ENCODE assay signal across 10 mouse cellular contexts in genomic region chr7:101538141-101538933, GRCm38 (mm10). TPM values are rescaled to one million over a fixed set of nuclear protein-coding genes. Genes with fewer than 3 reads are reported as not detected.
A peak's percentile ranks its signal among the peaks of the same experiment; 100 is the strongest.
DNase-seq lines count a peak whose midpoint lies in the region; ATAC-seq and TF ChIP-seq lines count a peak whose summit lies in the region.
"Had no signal": no experiment of that assay in that cellular context is flagged by ENCODE, and none has a peak within 500 bp of the region (broad histone marks: within the 10 kb centered on the region; RNA-seq: fewer than 3 reads in every experiment).

No protein-coding gene starts in this region.

- no peaks in the 10 kb centered on the region for H3K36me3 ChIP-seq in kidney, adult 2 months (ENCODE audit: control insufficient read depth, insufficient read depth, low read length)
- H3K36me3 ChIP-seq in CH12.LX (replicated peaks in 1 of 2; ENCODE audit: control insufficient read depth in 1 of 2, insufficient read depth in 1 of 2, low read length in 1 of 2) = no peaks in the 10 kb centered on the region
- no peaks in the 10 kb centered on the region for H3K36me3 ChIP-seq in limb, embryonic 14.5 days (ENCODE audit: control insufficient read depth, insufficient read depth, low read length)
- no peaks in the 10 kb centered on the region for H3K36me3 ChIP-seq in midbrain, embryonic 16.5 days (ENCODE audit: control insufficient read depth, insufficient read depth, low read length)
- H3K36me3 ChIP-seq: embryonic facial prominence, embryonic 12.5 days; limb, embryonic 12.5 days had no signal

- no peak for TF ChIP-seq POLR2A in kidney, adult 2 months (IDR thresholded peaks at IDR 0.05; ENCODE audit: low read depth, low read length)
- TF ChIP-seq POLR2A in CH12.LX (IDR thresholded peaks at IDR 0.05; ENCODE audit: low read depth, low read length) = no peak
- no peak for TF ChIP-seq POLR2A in limb, embryonic 14.5 days (IDR thresholded peaks at IDR 0.05; ENCODE audit: borderline replicate concordance, extremely low read depth, insufficient read depth, insufficient read length)

- no peak overlapping the region for H3K27ac ChIP-seq in kidney, adult 2 months (ENCODE audit: insufficient read depth, low read depth, low read length)
- H3K27ac ChIP-seq in CH12.LX (ENCODE audit: insufficient read depth, low read depth) = no peak overlapping the region
- H3K27ac ChIP-seq in limb, embryonic 14.5 days (replicated peaks; ENCODE audit: low read depth, low read length) = no peak overlapping the region
- H3K27ac ChIP-seq in midbrain, embryonic 16.5 days (ENCODE audit: low read length) = no peak overlapping the region
- H3K27ac ChIP-seq: embryonic facial prominence, embryonic 12.5 days; limb, embryonic 12.5 days had no signal

- H3K79me2 ChIP-seq in CH12.LX (replicated peaks; ENCODE audit: control insufficient read depth, extremely low read depth, insufficient read depth, poor library complexity, severe bottlenecking) = no peaks in the 10 kb centered on the region

- TF ChIP-seq CTCF in kidney, adult 2 months (conservative IDR thresholded peaks at IDR 0.05; ENCODE audit: insufficient read depth, insufficient read length, low read depth, low read length) = peak; percentile 26; the same call in 1 of the 2 replicates
- peak; percentile 74 to 86 for TF ChIP-seq CTCF in CH12.LX (conservative IDR thresholded peaks at IDR 0.05 in 1 of 2, IDR thresholded peaks at IDR 0.05 in 1 of 2; ENCODE audit: low read depth in 2 of 2, low read length in 2 of 2)

- H3K4me3 ChIP-seq in kidney, adult 2 months (ENCODE audit: insufficient read depth, low read depth, low read length) = no peak overlapping the region
- H3K4me3 ChIP-seq in CH12.LX (replicated peaks in 1 of 3; ENCODE audit: low read depth in 2 of 3, low read length in 2 of 3, poor library complexity in 1 of 3) = peak overlapping the region in 2 of 3 experiments; percentile 15 to 20
- no peak overlapping the region for H3K4me3 ChIP-seq in limb, embryonic 14.5 days (replicated peaks; ENCODE audit: low read length)
- no peak overlapping the region for H3K4me3 ChIP-seq in midbrain, embryonic 16.5 days (ENCODE audit: low read depth, low read length)
- H3K4me3 ChIP-seq: embryonic facial prominence, embryonic 12.5 days; limb, embryonic 12.5 days had no signal

- no peaks in the 10 kb centered on the region for H3K27me3 ChIP-seq in kidney, adult 2 months (replicated peaks; ENCODE audit: control insufficient read depth, insufficient read depth, low read length)
- peaks cover 58% of the 10 kb centered on the region for H3K27me3 ChIP-seq in CH12.LX (replicated peaks)
- no peaks in the 10 kb centered on the region for H3K27me3 ChIP-seq in limb, embryonic 14.5 days (ENCODE audit: control insufficient read depth, insufficient read depth, low read length)
- H3K27me3 ChIP-seq in midbrain, embryonic 16.5 days (ENCODE audit: control insufficient read depth, insufficient read depth, low read depth, low read length) = no peaks in the 10 kb centered on the region
- H3K27me3 ChIP-seq: embryonic facial prominence, embryonic 12.5 days had no signal

- no peaks in the 10 kb centered on the region for H3K4me1 ChIP-seq in kidney, adult 2 months (ENCODE audit: control insufficient read depth, insufficient read depth, low read length)
- H3K4me1 ChIP-seq in CH12.LX (ENCODE audit: control insufficient read depth in 1 of 2, insufficient read depth in 2 of 2) = peaks cover 0 to 10% of the 10 kb centered on the region in 2 experiments; a peak in 2 of 4 replicates
- H3K4me1 ChIP-seq in limb, embryonic 14.5 days (ENCODE audit: control insufficient read depth, insufficient read depth, low read length) = no peaks in the 10 kb centered on the region
- H3K4me1 ChIP-seq in midbrain, embryonic 16.5 days (ENCODE audit: control insufficient read depth, insufficient read depth, low read length) = peaks cover 7% of the 10 kb centered on the region; the same call in 1 of the 2 replicates
- H3K4me1 ChIP-seq: embryonic facial prominence, embryonic 12.5 days had no signal

- peak; percentile 28 for DNase-seq in kidney, adult 2 months
- no peak for DNase-seq in kidney, adult 11 months
- peak; percentile 52 for DNase-seq in CH12.LX (ENCODE audit: extremely low read depth)
- DNase-seq in adrenal gland, postnatal 10 days = peak; percentile 64
- DNase-seq in frontal cortex, postnatal 36 days (ENCODE audit: low spot score in 2 of 2) = peak; percentile 48 to 74
- no peak for DNase-seq in limb, embryonic 14.5 days (ENCODE audit: low spot score)
- DNase-seq in right cerebral cortex, postnatal 10 days (ENCODE audit: low spot score in 2 of 2) = peak; percentile 79 to 81

- in situ Hi-C loops in CH12.LX (cut with MboI; ENCODE audit: low pct_ligation_motif_present, low pct_unique_long_range_greater_than_20kb, low sequenced_read_pairs) = no loop called here

- TF ChIP-seq RAD21 in CH12.LX (IDR thresholded peaks at IDR 0.05; ENCODE audit: low read depth, low read length) = peak; percentile 43

- H3K9ac ChIP-seq in CH12.LX (ENCODE audit: insufficient read depth, low read depth) = peak overlapping the region; percentile 7; the same call in 1 of the 2 replicates
- no peak overlapping the region for H3K9ac ChIP-seq in limb, embryonic 14.5 days (ENCODE audit: low read depth, low read length, severe bottlenecking)
- no peak overlapping the region for H3K9ac ChIP-seq in midbrain, embryonic 16.5 days (ENCODE audit: low read depth, low read length)
- H3K9ac ChIP-seq: embryonic facial prominence, embryonic 12.5 days; limb, embryonic 12.5 days had no signal

- peak overlapping the region; percentile 96 for H3K4me2 ChIP-seq in CH12.LX (ENCODE audit: insufficient read depth, low read depth, poor library complexity, severe bottlenecking)
- no peak overlapping the region for H3K4me2 ChIP-seq in limb, embryonic 14.5 days (replicated peaks; ENCODE audit: low read depth, low read length, severe bottlenecking)
- no peak overlapping the region for H3K4me2 ChIP-seq in midbrain, embryonic 16.5 days (ENCODE audit: low read length)
- H3K4me2 ChIP-seq: embryonic facial prominence, embryonic 12.5 days; limb, embryonic 12.5 days had no signal

- dilution Hi-C loops in CH12.LX (cut with MboI; ENCODE audit: extremely low pct_ligation_motif_present, extremely low pct_unique_long_range_greater_than_20kb, low sequenced_read_pairs) = no loop called here

- no peak for TF ChIP-seq EP300 in CH12.LX (IDR thresholded peaks at IDR 0.05; ENCODE audit: low read length)

- 23% methylated on average over 14 of the region's 14 CpGs for WGBS in kidney, adult 2 months
- 57% methylated on average over 14 of the region's 14 CpGs for WGBS in limb, embryonic 14.5 days
- 62% methylated on average over 14 of the region's 14 CpGs for WGBS in midbrain, embryonic 16.5 days

- 0 out of 2 replicates have a peak, but pooled peaks have one; percentile 50 for ATAC-seq in limb, embryonic 14.5 days (ENCODE audit: low FRiP score, low read depth)
- ATAC-seq in midbrain, embryonic 16.5 days = no peak

- H3K9me3 ChIP-seq in CH12.LX (replicated peaks; ENCODE audit: low read length) = no peaks in the 10 kb centered on the region
- no peaks in the 10 kb centered on the region for H3K9me3 ChIP-seq in limb, embryonic 14.5 days (ENCODE audit: control insufficient read depth, low read length)
- no peaks in the 10 kb centered on the region for H3K9me3 ChIP-seq in midbrain, embryonic 16.5 days (replicated peaks; ENCODE audit: control insufficient read depth, low read length, poor library complexity, severe bottlenecking)
- H3K9me3 ChIP-seq: embryonic facial prominence, embryonic 12.5 days; limb, embryonic 12.5 days had no signal

TF ChIP-seq in CH12.LX, 34 proteins besides CTCF, POLR2A, EP300 and RAD21:
- TF ChIP-seq SMC3 (IDR thresholded peaks at IDR 0.05; ENCODE audit: low read depth, low read length) (peak; percentile 11; the same call in 1 of the 2 replicates), MYC (IDR thresholded peaks at IDR 0.05; ENCODE audit: low read depth, low read length) (no peak), E2F4 (IDR thresholded peaks at IDR 0.05; ENCODE audit: insufficient replicate concordance, low read depth, low read length) (no peak), ZNF384 (IDR thresholded peaks at IDR 0.05; ENCODE audit: low read depth, low read length) (peak; percentile 43; the same call in 1 of the 2 replicates), UBTF (IDR thresholded peaks at IDR 0.05; ENCODE audit: low read depth, low read length) (no peak), JUN (IDR thresholded peaks at IDR 0.05; ENCODE audit: insufficient read depth, low read depth, low read length) (no peak), CHD2 (IDR thresholded peaks at IDR 0.05; ENCODE audit: low read length) (no peak), ELF1 (IDR thresholded peaks at IDR 0.05; ENCODE audit: low read depth, low read length) (no peak), ZKSCAN1 (IDR thresholded peaks at IDR 0.05; ENCODE audit: borderline replicate concordance, low read depth, low read length) (no peak), MAZ (IDR thresholded peaks at IDR 0.05; ENCODE audit: low read depth, low read length) (no peak), MAFK (IDR thresholded peaks at IDR 0.05; ENCODE audit: insufficient replicate concordance, low read length) (no peak), ZC3H11A (IDR thresholded peaks at IDR 0.05; ENCODE audit: low read depth, low read length) (no peak), IRF4 (IDR thresholded peaks at IDR 0.05; ENCODE audit: low read depth, low read length) (no peak), JUND (conservative IDR thresholded peaks at IDR 0.05; ENCODE audit: low read depth, low read length) (0 out of 2 replicates have a peak, but pooled peaks have one; percentile 17), CHD1 (IDR thresholded peaks at IDR 0.05; ENCODE audit: low read depth, low read length) (no peak), MAX (IDR thresholded peaks at IDR 0.05; ENCODE audit: low read length) (peak; percentile 23; the same call in 1 of the 2 replicates)

RNA-seq across cellular contexts. Expression of gene Art2b, which starts 47.1 kb away (rescaled TPM):
- polyA plus RNA-seq in kidney, adult 2 months (2012; rRNA removed) = 0.16 and 0.69 TPM in 2 replicates
- total RNA-seq in CH12.LX (2012; rRNA removed) (not detected in 2 replicates), CH12.LX (2014; rRNA removed) (not detected in 2 replicates)
- not detected in 2 replicates for polyA plus RNA-seq in CH12.LX (2012; ENCODE audit: insufficient read length, low read depth)
- total RNA-seq in adrenal gland, postnatal 10 days (2021) = under 1 TPM; 0.18 to 0.24 TPM
- not detected in 2 replicates for polyA plus RNA-seq in limb, embryonic 14.5 days (2012; rRNA removed)
- not detected in 2 replicates for polyA plus RNA-seq in limb, embryonic 14.5 days (2014; fragmentation: Nextera tagmentation; extraction: Ambion mirVana)
- not detected in 2 replicates for polyA plus RNA-seq in midbrain, embryonic 16.5 days (2015; fragmentation: Nextera tagmentation; extraction: Ambion mirVana)
- polyA plus RNA-seq: embryonic facial prominence, embryonic 12.5 days; limb, embryonic 12.5 days had no signal

Comparison
In these comparisons a context has a peak if more than half of its experiments do, and no peak if none do; other contexts are left out.
1. DNase-seq: peak in kidney, adult 2 months (single experiment), CH12.LX (single experiment), adrenal gland, postnatal 10 days (single experiment), frontal cortex, postnatal 36 days (2 of 2) and right cerebral cortex, postnatal 10 days (2 of 2); none in kidney, adult 11 months (single experiment) and limb, embryonic 14.5 days (single experiment).
2. H3K4me3 ChIP-seq: peak in CH12.LX (2 of 3); none in kidney, adult 2 months (single experiment), limb, embryonic 14.5 days (single experiment) and midbrain, embryonic 16.5 days (single experiment).